Mouse (Mus musculus) midbrain, embryonic 12.5 days (tissue): ENCODE data around the gene Sbk2. TPM values are rescaled to one million over a fixed set of nuclear protein-coding genes. Genes with fewer than 3 reads are reported as not detected.

Source experiments
- ATAC-seq: fragments of 200-750 bp; cut with Nextera tagmentation; 2 replicates; pipeline ENCODE4 v1.8.0; 2017; ENCODE audit warnings: low read depth, moderate TSS enrichment, moderate library complexity; ENCODE audit not compliant: low FRiP score
- H3K27ac ChIP-seq: fragments of 300-500 bp; sonication (generic); replicated peaks from 2 replicates; pipeline ENCODE4 v1.5.1; 2016; ENCODE audit warnings: mild to moderate bottlenecking
- H3K27me3 ChIP-seq: fragments of 300-500 bp; sonication (generic); 2 replicates; pipeline ENCODE4 v1.6.1; 2016; ENCODE audit warnings: mild to moderate bottlenecking
- H3K36me3 ChIP-seq: fragments of 300-500 bp; sonication (generic); 2 replicates; pipeline ENCODE4 v1.6.1; 2016
- H3K4me1 ChIP-seq: fragments of 300-500 bp; sonication (generic); 2 replicates; pipeline ENCODE4 v1.6.1; 2016
- H3K4me2 ChIP-seq: fragments of 300-500 bp; sonication (generic); replicated peaks from 2 replicates; pipeline ENCODE4 v1.6.1; 2016; ENCODE audit warnings: mild to moderate bottlenecking, moderate library complexity
- H3K4me3 ChIP-seq: fragments of 300-500 bp; sonication (generic); 2 replicates; pipeline ENCODE4 v1.5.1; 2016; ENCODE audit warnings: mild to moderate bottlenecking
- H3K9ac ChIP-seq: fragments of 300-500 bp; sonication (generic); replicated peaks from 2 replicates; pipeline ENCODE4 v1.6.1; 2016; ENCODE audit warnings: mild to moderate bottlenecking, moderate library complexity
- H3K9me3 ChIP-seq: fragments of 300-500 bp; sonication (generic); 2 replicates; pipeline ENCODE4 v1.6.1; 2016; ENCODE audit warnings: mild to moderate bottlenecking
- WGBS: fragments of 180-500 bp; shearing (Covaris S2); methylation state at CpG from one replicate; pipeline ENCODE4 v1.1.7; 2016; 5-methylcytosine and 5-hydroxymethylcytosine counted together
- polyA plus RNA-seq: library from polyadenylated mRNA; unstranded; fragments of >200 nt; fragmentation: Nextera tagmentation; extraction: Ambion mirVana; gene quantifications from 2 replicates; pipeline ENCODE4 v1.2.1, GENCODE M21; 2016

The Sbk2 gene
- polyA plus RNA-seq, 1 experiment from 2014 or later = 0.18 TPM

- no peak; the same call in 1 of the 2 replicates for ATAC-seq
- Histone ChIP-seq H3K4me1 (no peaks in the 10 kb centered on the region), H3K4me3 (no peak overlapping the region), H3K9ac (no peak overlapping the region), H3K36me3 (peaks cover 27% of the 10 kb centered on the region), H3K9me3 (0 out of 2 replicates have a peak, but pooled peaks cover 3% of the 10 kb centered on the region), H3K27ac (no peak overlapping the region), H3K27me3 (peaks cover 3% of the 10 kb centered on the region; the same call in 1 of the 2 replicates), H3K4me2 (no peak overlapping the region)
- WGBS = 59% methylated on average over 2 of the region's 2 CpGs
These were observed 24.0 kb upstream of the Sbk2 start for GRCm38 (mm10) chr7:4988250-4988649.

GRCm38 (mm10) chr7:4976832-4977231, 12.6 kb upstream of the Sbk2 start:
- Histone ChIP-seq H3K4me1 (no peaks in the 10 kb centered on the region), H3K36me3 (no peaks in the 10 kb centered on the region), H3K4me3 (no peak overlapping the region), H3K9me3 (no peaks in the 10 kb centered on the region; the same call in 1 of the 2 replicates), H3K4me2 (no peak overlapping the region), H3K9ac (no peak overlapping the region), H3K27me3 (no peaks in the 10 kb centered on the region), H3K27ac (no peak overlapping the region)
- ATAC-seq = no peak
- WGBS = 91% methylated on average over 7 of the region's 7 CpGs

GRCm38 (mm10) chr7:4975455-4975854, 11.2 kb upstream of the Sbk2 start:
- no peak for ATAC-seq
- Histone ChIP-seq H3K27ac (no peak overlapping the region), H3K4me1 (0 out of 2 replicates have a peak, but pooled peaks cover 4% of the 10 kb centered on the region), H3K36me3 (no peaks in the 10 kb centered on the region), H3K4me2 (no peak overlapping the region), H3K27me3 (no peaks in the 10 kb centered on the region), H3K4me3 (no peak overlapping the region), H3K9me3 (no peaks in the 10 kb centered on the region; the same call in 1 of the 2 replicates), H3K9ac (no peak overlapping the region)
- 60% methylated on average over 4 of the region's 4 CpGs for WGBS

GRCm38 (mm10) chr7:4972321-4973047, 8.3 kb upstream of the Sbk2 start:
- Histone ChIP-seq H3K4me2 (no peak overlapping the region), H3K27ac (no peak overlapping the region), H3K27me3 (0 out of 2 replicates have a peak, but pooled peaks cover 3% of the 10 kb centered on the region), H3K4me1 (0 out of 2 replicates have a peak, but pooled peaks cover 4% of the 10 kb centered on the region), H3K9ac (no peak overlapping the region), H3K36me3 (no peaks in the 10 kb centered on the region), H3K4me3 (no peak overlapping the region), H3K9me3 (no peaks in the 10 kb centered on the region; the same call in 1 of the 2 replicates)
- WGBS = 82% methylated on average over 18 of the region's 18 CpGs
- no peak for ATAC-seq

GRCm38 (mm10) chr7:4971710-4972109, 7.5 kb upstream of the Sbk2 start:
- no peaks in the 10 kb centered on the region for H3K36me3 ChIP-seq
- H3K9me3 ChIP-seq = no peaks in the 10 kb centered on the region
- no peak overlapping the region for H3K4me2 ChIP-seq
- H3K4me3 ChIP-seq = no peak overlapping the region
- no peak overlapping the region for H3K9ac ChIP-seq
- ATAC-seq = no peak
- H3K27me3 ChIP-seq = 0 out of 2 replicates have a peak, but pooled peaks cover 3% of the 10 kb centered on the region
- WGBS = 28% methylated on average over 7 of the region's 7 CpGs
- no peak overlapping the region for H3K27ac ChIP-seq
- H3K4me1 ChIP-seq = 0 out of 2 replicates have a peak, but pooled peaks cover 4% of the 10 kb centered on the region

- H3K9me3 ChIP-seq = no peaks in the 10 kb centered on the region
- 0 out of 2 replicates have a peak, but pooled peaks cover 3% of the 10 kb centered on the region for H3K27me3 ChIP-seq
- H3K27ac ChIP-seq = no peak within 1 kb of the TSS
- H3K4me2 ChIP-seq = no peak within 1 kb of the TSS
- no peak within 1 kb of the TSS for H3K4me3 ChIP-seq
- H3K4me1 ChIP-seq = 0 out of 2 replicates have a peak, but pooled peaks cover 4% of the 10 kb centered on the region
- no peak within 1 kb of the TSS; the same call in 1 of the 2 replicates for H3K9ac ChIP-seq
- WGBS = 44% methylated on average over 6 of the region's 6 CpGs
- no peaks in the 10 kb centered on the region for H3K36me3 ChIP-seq
- ATAC-seq = no peak
These were observed 6.9 kb upstream of the Sbk2 start, which contains the start of gene Sbk3 for GRCm38 (mm10) chr7:4971068-4971467. Gene Sbk3 (minus strand): TSS chr7:4971168.

- no peak for ATAC-seq
- Histone ChIP-seq H3K36me3 (no peaks in the 10 kb centered on the region), H3K4me3 (no peak overlapping the region), H3K4me2 (no peak overlapping the region), H3K9ac (no peak overlapping the region), H3K4me1 (no peaks in the 10 kb centered on the region), H3K9me3 (no peaks in the 10 kb centered on the region), H3K27me3 (0 out of 2 replicates have a peak, but pooled peaks cover 3% of the 10 kb centered on the region), H3K27ac (no peak overlapping the region)
- 90% methylated on average over 5 of the region's 5 CpGs for WGBS
These were observed 782 bp upstream of the Sbk2 start for GRCm38 (mm10) chr7:4964988-4965387.

- ATAC-seq = no peak
- no peak overlapping the region for H3K9ac ChIP-seq
- WGBS = 79% methylated on average over 5 of the region's 5 CpGs
- H3K9me3 ChIP-seq = no peaks in the 10 kb centered on the region
- no peak overlapping the region for H3K4me3 ChIP-seq
- no peaks in the 10 kb centered on the region for H3K36me3 ChIP-seq
- no peaks in the 10 kb centered on the region for H3K27me3 ChIP-seq
- H3K4me1 ChIP-seq = no peaks in the 10 kb centered on the region
- no peak overlapping the region for H3K27ac ChIP-seq
- no peak overlapping the region for H3K4me2 ChIP-seq
These were observed 679 bp downstream of the Sbk2 start for GRCm38 (mm10) chr7:4963527-4963926.

- no peak overlapping the region for H3K9ac ChIP-seq
- no peaks in the 10 kb centered on the region for H3K27me3 ChIP-seq
- 87% methylated on average over 10 of the region's 10 CpGs for WGBS
- H3K9me3 ChIP-seq = no peaks in the 10 kb centered on the region
- no peak overlapping the region for H3K4me2 ChIP-seq
- no peak for ATAC-seq
- H3K36me3 ChIP-seq = no peaks in the 10 kb centered on the region
- no peak overlapping the region for H3K27ac ChIP-seq
- no peaks in the 10 kb centered on the region for H3K4me1 ChIP-seq
- no peak overlapping the region for H3K4me3 ChIP-seq
These were observed 6.8 kb downstream of the Sbk2 start for GRCm38 (mm10) chr7:4957361-4957760.

- no peaks in the 10 kb centered on the region for H3K4me1 ChIP-seq
- WGBS = 39% methylated on average over 10 of the region's 10 CpGs
These were observed 10.3 kb downstream of the Sbk2 start for GRCm38 (mm10) chr7:4953815-4954445.

GRCm38 (mm10) chr7:4950561-4951342, 13.5 kb downstream of the Sbk2 start:
- H3K9me3 ChIP-seq = no peaks in the 10 kb centered on the region
- H3K27me3 ChIP-seq = no peaks in the 10 kb centered on the region
- no peak overlapping the region for H3K27ac ChIP-seq
- no peak for ATAC-seq
- H3K4me3 ChIP-seq = no peak overlapping the region
- 91% methylated on average over 19 of the region's 19 CpGs for WGBS
- no peaks in the 10 kb centered on the region for H3K36me3 ChIP-seq
- no peaks in the 10 kb centered on the region for H3K4me1 ChIP-seq
- no peak overlapping the region for H3K9ac ChIP-seq
- no peak overlapping the region for H3K4me2 ChIP-seq

More at GRCm38 (mm10) chr7:4953815-4954445, 10.3 kb downstream of the Sbk2 start:
- no peak overlapping the region for H3K4me2 ChIP-seq
- H3K4me3 ChIP-seq = no peak overlapping the region
- H3K27ac ChIP-seq = no peak overlapping the region
- H3K27me3 ChIP-seq = no peaks in the 10 kb centered on the region
- no peak for ATAC-seq
- H3K36me3 ChIP-seq = no peaks in the 10 kb centered on the region
- H3K9me3 ChIP-seq = no peaks in the 10 kb centered on the region
- H3K9ac ChIP-seq = no peak overlapping the region
